Mouse (Mus musculus): ENCODE measurements around the gene Lamtor4. TPM values are rescaled to one million over a fixed set of nuclear protein-coding genes. Genes with fewer than 3 reads are reported as not detected.

Lamtor4 gene
- polyA plus RNA-seq, 1 experiment = 389 TPM

DNA sequence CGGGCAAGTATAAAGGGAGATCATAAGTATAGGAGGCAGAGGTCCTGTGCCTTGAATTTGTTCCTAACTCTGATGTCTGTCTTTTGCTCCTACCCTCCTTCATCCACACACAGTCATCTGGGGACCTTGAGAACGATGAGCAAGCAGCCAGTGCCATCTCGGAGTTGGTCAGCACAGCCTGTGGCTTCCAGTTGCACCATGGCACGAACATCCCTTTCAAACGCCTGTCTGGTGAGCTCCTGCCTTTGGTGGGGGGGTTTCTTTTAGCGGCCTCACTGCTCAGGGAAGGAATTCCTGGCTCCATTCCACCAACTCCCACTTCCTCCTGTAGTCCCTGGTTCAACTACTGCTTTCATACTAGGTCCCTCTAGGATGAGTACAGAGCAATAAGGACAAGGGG lies 3.3 kb downstream of the Lamtor4 start:
- no peak for DNase-seq
- 67% methylated on average over 6 of the region's 6 CpGs for WGBS
- peaks cover 4% of the 10 kb centered on the region; the same call in 1 of the 2 replicates for H3K4me1 ChIP-seq (ENCODE audit: control insufficient read depth, insufficient read depth, low read length)

DNA sequence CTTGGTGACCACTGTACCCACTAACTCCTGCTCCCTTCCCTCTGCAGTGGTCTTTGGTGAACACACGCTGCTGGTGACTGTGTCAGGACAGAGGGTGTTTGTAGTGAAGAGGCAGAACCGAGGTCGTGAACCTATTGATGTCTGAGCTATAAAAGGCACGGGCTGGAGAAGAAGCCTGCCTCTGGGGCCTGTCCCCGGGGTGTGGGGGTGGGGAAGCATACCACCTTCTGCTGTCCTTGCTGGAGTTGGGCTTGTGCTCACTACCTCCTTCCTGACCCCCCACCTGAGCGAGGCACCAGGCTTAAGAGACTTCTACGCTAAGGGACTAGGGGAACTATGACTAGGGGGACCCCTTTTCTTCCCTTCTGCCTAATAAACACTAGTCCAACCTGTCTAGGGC lies 3.7 kb downstream of the Lamtor4 start:
- Histone ChIP-seq H3K27me3 (replicated peaks; ENCODE audit: control insufficient read depth, insufficient read depth, low read length) (no peaks in the 10 kb centered on the region), H3K36me3 (ENCODE audit: control insufficient read depth, insufficient read depth, low read length) (no peaks in the 10 kb centered on the region), H3K4me1 (ENCODE audit: control insufficient read depth, insufficient read depth, low read length) (peaks cover 4% of the 10 kb centered on the region; the same call in 1 of the 2 replicates), H3K4me3 (ENCODE audit: insufficient read depth, low read depth, low read length) (no peak overlapping the region), H3K27ac (ENCODE audit: insufficient read depth, low read depth, low read length) (no peak overlapping the region)
- DNase-seq = no peak
- 58% methylated on average over 7 of the region's 7 CpGs for WGBS
- TF ChIP-seq CTCF (conservative IDR thresholded peaks at IDR 0.05; ENCODE audit: insufficient read depth, insufficient read length, low read depth, low read length) (no peak), POLR2A (IDR thresholded peaks at IDR 0.05; ENCODE audit: low read depth, low read length) (no peak)

More for the DNA sequence above, 3.3 kb downstream of the Lamtor4 start:
- no peaks in the 10 kb centered on the region for H3K36me3 ChIP-seq (ENCODE audit: control insufficient read depth, insufficient read depth, low read length)
- H3K27me3 ChIP-seq (replicated peaks; ENCODE audit: control insufficient read depth, insufficient read depth, low read length) = no peaks in the 10 kb centered on the region
- no peak for TF ChIP-seq POLR2A (IDR thresholded peaks at IDR 0.05; ENCODE audit: low read depth, low read length)
- TF ChIP-seq CTCF (conservative IDR thresholded peaks at IDR 0.05; ENCODE audit: insufficient read depth, insufficient read length, low read depth, low read length) = no peak
- no peak overlapping the region for H3K27ac ChIP-seq (ENCODE audit: insufficient read depth, low read depth, low read length)
- H3K4me3 ChIP-seq (ENCODE audit: insufficient read depth, low read depth, low read length) = no peak overlapping the region

DNA sequence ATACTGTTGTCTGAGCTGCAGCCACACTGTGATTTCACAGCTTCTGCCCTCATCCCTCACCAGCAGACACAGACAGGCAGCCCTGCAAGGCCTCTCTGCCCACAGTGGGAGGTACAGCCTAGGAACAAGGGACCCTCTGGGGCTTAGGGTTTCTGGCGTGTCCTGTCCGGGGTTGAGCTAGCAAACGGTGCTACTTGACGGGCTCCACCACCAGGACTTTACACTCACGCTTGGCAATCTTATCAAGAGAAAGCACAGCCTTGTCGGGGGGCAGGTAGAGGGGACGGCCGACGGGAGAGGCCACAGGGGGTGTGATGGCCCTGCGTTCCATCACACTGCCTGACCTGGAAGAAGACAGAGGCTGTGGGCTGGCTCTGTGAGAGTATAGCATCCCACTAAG lies 4.8 kb downstream of the Lamtor4 start:
- no peak overlapping the region for H3K4me3 ChIP-seq (ENCODE audit: insufficient read depth, low read depth, low read length)
- TF ChIP-seq CTCF (conservative IDR thresholded peaks at IDR 0.05; ENCODE audit: insufficient read depth, insufficient read length, low read depth, low read length) (no peak), POLR2A (IDR thresholded peaks at IDR 0.05; ENCODE audit: low read depth, low read length) (no peak)
- no peak for DNase-seq
- no peaks in the 10 kb centered on the region for H3K27me3 ChIP-seq (replicated peaks; ENCODE audit: control insufficient read depth, insufficient read depth, low read length)
- peaks cover 4% of the 10 kb centered on the region; the same call in 1 of the 2 replicates for H3K4me1 ChIP-seq (ENCODE audit: control insufficient read depth, insufficient read depth, low read length)
- no peaks in the 10 kb centered on the region for H3K36me3 ChIP-seq (ENCODE audit: control insufficient read depth, insufficient read depth, low read length)
- WGBS = 89% methylated on average over 10 of the region's 10 CpGs
- H3K27ac ChIP-seq (ENCODE audit: insufficient read depth, low read depth, low read length) = no peak overlapping the region

DNA sequence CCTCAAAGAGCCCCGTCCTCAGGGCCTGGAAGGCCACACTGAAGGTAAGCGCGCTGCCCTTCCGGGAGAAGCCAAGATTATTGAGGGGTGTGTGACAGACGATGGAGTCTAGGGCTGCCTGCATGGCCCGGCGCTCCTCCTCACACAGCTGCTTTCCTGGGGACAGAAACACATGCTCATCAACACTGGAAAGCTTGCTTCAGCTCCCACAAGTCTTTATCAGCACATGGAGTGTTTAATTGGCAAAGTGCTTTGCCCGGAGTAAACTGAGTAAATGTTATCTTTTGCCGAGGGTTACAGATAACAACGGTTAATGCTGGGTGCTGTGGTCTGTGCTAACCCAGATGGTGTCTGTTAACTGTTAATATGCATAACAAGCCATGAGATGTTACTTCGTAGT lies 5.6 kb downstream of the Lamtor4 start:
- no peak for TF ChIP-seq POLR2A (IDR thresholded peaks at IDR 0.05; ENCODE audit: low read depth, low read length)
- TF ChIP-seq CTCF (conservative IDR thresholded peaks at IDR 0.05; ENCODE audit: insufficient read depth, insufficient read length, low read depth, low read length) = no peak
- Histone ChIP-seq H3K27ac (ENCODE audit: insufficient read depth, low read depth, low read length) (no peak overlapping the region), H3K36me3 (ENCODE audit: control insufficient read depth, insufficient read depth, low read length) (no peaks in the 10 kb centered on the region), H3K4me3 (ENCODE audit: insufficient read depth, low read depth, low read length) (no peak overlapping the region), H3K4me1 (ENCODE audit: control insufficient read depth, insufficient read depth, low read length) (peaks cover 4% of the 10 kb centered on the region; the same call in 1 of the 2 replicates), H3K27me3 (replicated peaks; ENCODE audit: control insufficient read depth, insufficient read depth, low read length) (no peaks in the 10 kb centered on the region)
- 83% methylated on average over 11 of the region's 11 CpGs for WGBS
- no peak for DNase-seq

DNA sequence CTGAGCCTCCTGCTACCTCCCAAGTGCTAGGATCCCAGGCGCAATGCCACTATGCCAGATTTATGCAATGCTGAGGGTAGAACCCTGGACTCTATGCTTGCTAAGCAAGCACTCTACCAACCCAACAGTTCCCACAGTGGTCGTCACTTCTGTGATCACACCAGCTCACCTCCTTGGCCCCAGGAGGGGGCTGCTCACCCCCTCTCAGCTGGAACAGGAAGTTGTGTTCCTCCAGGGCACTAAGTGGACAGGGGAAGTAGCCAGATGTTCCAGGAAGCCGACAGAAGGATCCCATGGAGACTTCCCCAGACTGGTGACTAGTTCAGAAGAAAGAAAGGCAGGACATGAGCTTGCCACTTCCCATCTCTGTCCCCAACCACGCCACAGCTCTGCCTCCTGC lies 6.7 kb downstream of the Lamtor4 start:
- TF ChIP-seq POLR2A (IDR thresholded peaks at IDR 0.05; ENCODE audit: low read depth, low read length) (no peak), CTCF (conservative IDR thresholded peaks at IDR 0.05; ENCODE audit: insufficient read depth, insufficient read length, low read depth, low read length) (no peak)

DNA sequence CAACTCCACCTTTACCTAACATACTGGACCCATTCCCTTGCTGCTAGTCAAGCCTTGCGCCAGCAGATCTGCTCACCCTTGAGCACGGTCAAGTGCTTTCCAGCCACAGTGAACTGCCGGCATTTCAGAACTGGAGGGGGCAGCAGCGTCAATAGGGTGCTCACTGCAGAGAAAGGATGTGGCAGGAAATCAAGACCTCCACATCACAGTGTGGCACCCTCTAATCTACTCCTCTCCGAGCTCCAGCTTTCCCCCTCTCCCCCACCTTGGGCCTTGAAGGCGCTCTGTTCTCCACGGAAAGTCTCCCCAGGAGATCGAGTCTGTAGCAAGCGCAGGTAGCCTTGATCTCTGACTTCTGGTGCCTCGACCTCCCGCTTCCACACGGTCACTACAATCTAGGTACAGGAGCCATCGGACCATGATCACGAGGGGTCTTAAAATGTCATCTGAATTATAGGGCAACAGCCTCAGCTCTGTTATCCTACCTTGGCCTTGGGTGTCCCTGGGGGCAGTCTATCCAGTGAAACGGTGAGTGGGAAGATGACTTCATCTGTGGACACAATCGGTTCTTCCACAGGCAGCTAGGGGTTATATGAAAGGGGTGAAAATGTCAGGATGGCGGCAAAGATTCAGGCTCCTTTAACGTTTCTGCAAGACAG lies 7.4 kb downstream of the Lamtor4 start:
- H3K27ac ChIP-seq (ENCODE audit: insufficient read depth, low read depth, low read length) = no peak overlapping the region
- no peak for TF ChIP-seq POLR2A (IDR thresholded peaks at IDR 0.05; ENCODE audit: low read depth, low read length)

More for the DNA sequence above, 6.7 kb downstream of the Lamtor4 start:
- Histone ChIP-seq H3K36me3 (ENCODE audit: control insufficient read depth, insufficient read depth, low read length) (no peaks in the 10 kb centered on the region), H3K27me3 (replicated peaks; ENCODE audit: control insufficient read depth, insufficient read depth, low read length) (no peaks in the 10 kb centered on the region), H3K4me3 (ENCODE audit: insufficient read depth, low read depth, low read length) (no peak overlapping the region), H3K4me1 (ENCODE audit: control insufficient read depth, insufficient read depth, low read length) (peaks cover 4% of the 10 kb centered on the region; the same call in 1 of the 2 replicates), H3K27ac (ENCODE audit: insufficient read depth, low read depth, low read length) (no peak overlapping the region)
- no peak for DNase-seq
- WGBS = 65% methylated on average over 4 of the region's 4 CpGs

DNA sequence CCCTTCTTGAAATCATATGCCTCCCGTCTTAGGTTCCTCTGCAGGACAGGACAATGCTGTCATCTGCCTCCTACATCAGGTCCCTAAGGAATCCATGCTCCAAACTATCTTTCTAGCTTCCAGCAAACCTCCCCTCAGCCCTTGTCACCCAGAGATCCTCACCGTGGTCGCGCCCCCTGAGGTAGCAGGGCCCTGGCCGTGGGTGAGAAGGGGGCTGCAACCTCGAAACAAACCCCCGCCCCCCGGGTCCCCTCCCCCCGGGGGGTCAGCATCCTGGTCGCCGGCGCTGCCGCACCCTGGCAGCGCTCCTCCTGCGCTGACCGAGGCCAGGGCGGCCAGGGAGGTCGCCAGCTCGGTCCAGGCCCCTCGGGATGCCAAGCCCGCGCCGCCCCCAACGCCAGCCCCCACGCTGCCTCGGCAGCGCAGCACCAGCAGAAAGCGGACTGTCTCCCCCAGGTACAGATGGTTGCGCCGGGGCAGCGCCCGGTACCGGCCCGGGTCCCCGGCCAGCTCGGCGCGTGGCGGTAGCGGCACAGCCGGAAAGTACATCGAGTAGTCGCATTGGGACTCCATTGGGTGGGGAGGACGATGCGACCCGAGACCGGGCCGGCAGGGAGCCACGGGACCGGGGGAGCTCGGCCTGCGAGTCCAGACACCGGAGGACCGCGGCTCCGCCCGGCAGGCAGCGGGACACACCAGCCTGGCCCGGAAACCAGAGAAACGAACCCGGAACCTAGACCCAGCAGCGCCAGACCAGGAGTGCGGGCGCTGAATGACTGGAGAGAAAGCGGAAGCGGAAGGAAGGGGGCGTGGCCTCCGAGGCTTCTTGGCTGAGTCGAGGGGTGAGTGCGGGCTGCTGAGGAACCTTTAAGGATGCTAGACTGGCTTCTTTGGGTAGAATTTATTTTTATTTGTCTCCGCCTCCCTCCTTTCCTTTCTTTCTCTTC lies 8.3 kb downstream of the Lamtor4 start, which contains the start of gene BC037034:
TSS of gene BC037034 (minus strand) at position 774 of the 947 bp plus-strand sequence.
- peak within 1 kb of the TSS; percentile 71 for H3K4me3 ChIP-seq (ENCODE audit: insufficient read depth, low read depth, low read length)
- H3K4me1 ChIP-seq (ENCODE audit: control insufficient read depth, insufficient read depth, low read length) = peaks cover 4% of the 10 kb centered on the region; the same call in 1 of the 2 replicates
- TF ChIP-seq POLR2A (IDR thresholded peaks at IDR 0.05; ENCODE audit: low read depth, low read length) = peak; percentile 86
- TF ChIP-seq CTCF (conservative IDR thresholded peaks at IDR 0.05; ENCODE audit: insufficient read depth, insufficient read length, low read depth, low read length) = no peak
- H3K36me3 ChIP-seq (ENCODE audit: control insufficient read depth, insufficient read depth, low read length) = no peaks in the 10 kb centered on the region
- WGBS = under 1% methylated on average over 71 of the region's 71 CpGs
- H3K27me3 ChIP-seq (replicated peaks; ENCODE audit: control insufficient read depth, insufficient read depth, low read length) = no peaks in the 10 kb centered on the region
- DNase-seq = peak; percentile 96
- H3K27ac ChIP-seq (ENCODE audit: insufficient read depth, low read depth, low read length) = peak within 1 kb of the TSS; percentile 49; the same call in 1 of the 2 replicates

More for the DNA sequence above, 7.4 kb downstream of the Lamtor4 start:
- DNase-seq = no peak
- peak overlapping the region; percentile 71 for H3K4me3 ChIP-seq (ENCODE audit: insufficient read depth, low read depth, low read length)
- no peaks in the 10 kb centered on the region for H3K36me3 ChIP-seq (ENCODE audit: control insufficient read depth, insufficient read depth, low read length)
- H3K27me3 ChIP-seq (replicated peaks; ENCODE audit: control insufficient read depth, insufficient read depth, low read length) = no peaks in the 10 kb centered on the region
- H3K4me1 ChIP-seq (ENCODE audit: control insufficient read depth, insufficient read depth, low read length) = peaks cover 4% of the 10 kb centered on the region; the same call in 1 of the 2 replicates
- WGBS = 58% methylated on average over 18 of the region's 18 CpGs

Measured in kidney, adult 2 months (tissue).